Mouse (Mus musculus): Measurements from ENCODE around the gene Col27a1.

GRCm38 (mm10) chr4:63205583-63205982, 8.2 kb upstream of the Col27a1 start:
- TF ChIP-seq CTCF (IDR thresholded peaks at IDR 0.05; ENCODE audit: insufficient read depth, low read length) (no peak), POLR2A (IDR thresholded peaks at IDR 0.05; ENCODE audit: borderline replicate concordance, extremely low read depth, low read depth, low read length) (no peak)
